Mouse (Mus musculus) heart, adult 11 months (tissue): ENCODE measurements around the gene Pde8b.

Experiments
- DNase-seq: peaks from one replicate; pipeline ENCODE4 v3.0.0; 2022

Pde8b gene

DNA sequence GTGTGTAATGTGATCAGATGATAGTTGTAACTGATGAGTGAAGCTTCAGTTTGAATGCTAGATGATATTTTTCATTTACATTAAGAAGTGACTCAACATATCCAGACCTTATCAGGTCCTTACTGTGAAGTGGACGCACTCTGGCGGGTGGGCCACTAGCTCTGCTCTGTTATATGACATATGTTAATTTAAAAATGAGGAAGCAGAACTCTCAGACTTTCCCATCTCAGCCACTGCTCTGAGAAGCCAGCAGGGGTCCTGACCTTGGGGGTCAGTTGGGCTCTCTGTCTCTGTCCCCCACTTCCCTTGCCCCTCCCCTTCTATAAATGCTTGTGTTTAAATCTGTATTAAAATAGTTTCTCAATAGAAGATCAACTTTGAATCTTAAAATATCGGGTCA lies 172.4 kb downstream of the Pde8b start:
- DNase-seq = peak; percentile 56

DNA sequence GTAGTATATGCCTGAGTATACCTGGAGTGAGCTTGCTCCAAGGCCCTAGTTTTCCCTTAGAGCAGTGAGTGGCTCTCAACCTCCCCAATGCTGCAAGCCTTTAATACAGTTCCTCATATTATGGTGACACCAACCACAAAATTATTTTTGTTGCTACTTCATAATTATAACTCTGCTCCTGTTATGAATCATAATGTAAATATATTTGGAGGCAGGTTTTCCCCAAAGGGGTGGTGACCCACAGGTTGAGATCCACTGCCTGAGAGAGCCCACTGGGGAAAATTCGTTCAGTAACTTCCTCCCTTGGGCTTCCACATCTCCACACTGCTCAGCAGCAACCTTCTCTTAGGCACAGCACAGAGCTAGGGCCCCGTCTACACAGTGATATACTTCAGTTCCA lies 174.0 kb downstream of the Pde8b start:
- no peak for DNase-seq

DNA sequence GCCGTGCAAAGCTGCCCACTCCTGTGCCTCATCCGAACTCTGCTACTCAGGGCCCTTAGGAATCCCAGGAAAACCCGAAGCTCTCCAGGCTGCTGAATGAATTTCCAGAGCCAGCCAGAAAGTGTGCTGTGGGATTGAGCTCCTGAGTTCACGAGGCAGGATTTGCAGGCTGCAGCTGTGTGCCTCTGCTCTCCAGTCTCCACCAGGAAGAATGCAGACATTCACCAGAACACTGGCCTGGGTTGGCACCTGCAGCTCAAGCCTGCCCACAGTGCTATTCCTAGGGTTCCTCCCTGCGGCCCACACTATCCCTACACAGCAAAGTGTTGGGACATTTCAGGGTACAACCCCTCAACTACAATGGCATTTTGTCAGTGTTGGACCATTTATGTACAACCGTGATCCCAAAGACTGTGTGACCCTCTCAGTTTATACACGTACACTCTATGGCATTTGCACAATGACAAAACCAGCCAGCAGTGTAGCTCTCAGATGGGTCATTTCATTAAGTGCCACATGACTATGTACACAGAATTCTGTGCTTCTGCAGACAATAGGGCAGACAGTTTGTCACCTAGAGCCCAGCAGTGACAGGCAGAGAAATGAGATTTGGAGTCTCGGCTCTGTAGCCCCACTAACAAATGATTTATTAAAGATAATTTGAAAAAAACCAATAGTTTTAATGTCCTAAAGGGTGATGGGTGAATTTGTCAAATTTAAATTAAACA lies 176.5 kb downstream of the Pde8b start:
- DNase-seq = peak; percentile 77

DNA sequence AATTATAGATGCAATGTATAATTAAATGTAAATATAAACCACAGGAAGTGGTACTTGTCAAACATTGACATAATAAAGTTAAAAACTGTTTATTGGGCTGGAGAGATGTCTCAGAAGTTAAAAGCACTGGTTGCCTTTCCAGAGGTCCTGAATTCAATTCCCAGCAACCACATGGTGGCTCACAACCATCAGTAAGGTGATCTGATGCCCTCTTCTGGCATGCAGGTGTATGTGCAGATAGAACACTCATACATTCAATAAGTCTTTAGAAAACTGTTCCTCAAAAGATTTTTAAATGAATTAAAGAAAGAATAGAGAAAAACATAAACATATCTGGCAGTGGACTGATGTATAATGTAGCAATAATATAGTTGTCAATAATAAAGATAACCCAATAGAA lies 179.9 kb downstream of the Pde8b start:
- DNase-seq = peak; percentile 21

DNA sequence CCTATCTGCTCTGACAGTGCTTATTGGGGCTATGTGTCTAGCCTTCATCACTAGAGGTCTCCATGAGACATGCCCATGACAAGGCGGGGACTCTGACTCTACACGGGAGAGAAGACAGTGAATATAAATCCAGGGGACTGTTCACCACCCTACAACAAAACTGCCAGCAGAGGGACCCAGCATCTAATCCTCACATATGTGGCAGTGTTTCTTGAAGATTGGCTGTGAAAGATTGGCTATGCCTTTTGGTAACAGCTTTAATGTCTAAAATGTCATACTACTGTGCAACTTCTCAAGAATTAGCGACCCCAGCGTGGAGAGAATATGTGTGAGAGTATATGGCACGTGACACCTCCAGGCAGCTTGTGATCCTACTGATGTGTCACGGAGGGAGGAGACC lies 182.3 kb downstream of the Pde8b start:
- DNase-seq = peak; percentile 78

DNA sequence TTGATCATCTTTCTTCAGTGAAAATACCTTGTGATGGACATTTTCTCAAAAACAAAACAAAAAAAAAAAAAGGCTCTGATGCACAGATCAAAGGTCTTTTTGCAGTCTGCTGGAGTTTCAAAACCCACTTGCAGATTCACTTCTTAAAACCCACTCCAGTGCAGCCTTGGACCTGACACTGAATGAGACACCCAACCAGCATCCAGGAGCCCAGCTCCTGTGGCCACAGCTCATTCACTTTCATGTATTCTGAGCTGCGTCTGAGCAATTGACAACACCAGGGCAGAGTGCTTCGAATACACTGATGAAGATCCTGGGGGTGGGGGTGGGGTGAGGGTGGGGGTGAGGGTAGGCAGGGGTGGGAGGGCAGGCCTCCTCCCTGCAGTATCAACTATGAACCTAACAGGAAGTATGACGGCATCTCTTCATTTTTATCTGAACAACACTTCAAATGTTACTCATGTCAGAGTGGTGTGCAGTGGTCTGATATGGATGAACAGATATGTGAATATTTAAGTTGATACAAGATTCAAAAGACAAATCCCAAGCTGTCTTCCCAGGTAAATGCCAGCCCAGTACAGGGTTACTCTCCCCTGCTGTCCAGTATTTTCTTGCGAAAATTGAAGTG lies 186.6 kb downstream of the Pde8b start:
- DNase-seq = peak; percentile 43

DNA sequence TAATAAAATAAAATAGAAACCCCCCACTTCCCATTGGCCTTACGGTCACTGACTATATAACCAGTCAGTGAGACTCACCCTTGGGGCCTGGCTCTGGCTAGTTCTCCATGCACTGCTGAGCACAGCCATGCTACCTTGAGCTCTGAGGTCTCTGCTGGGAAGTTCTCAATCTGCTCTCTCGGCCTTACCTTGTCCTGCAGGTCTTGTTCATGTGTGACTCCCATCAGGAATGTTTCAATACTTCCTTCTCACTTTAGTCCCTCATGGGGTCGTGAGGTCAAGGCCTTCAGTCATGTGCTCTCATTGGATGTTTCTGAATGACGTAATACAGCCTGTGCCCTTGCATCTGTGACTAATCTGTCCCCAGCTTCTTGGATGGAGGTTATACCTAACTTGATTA lies 191.3 kb downstream of the Pde8b start:
- peak; percentile 52 for DNase-seq

DNA sequence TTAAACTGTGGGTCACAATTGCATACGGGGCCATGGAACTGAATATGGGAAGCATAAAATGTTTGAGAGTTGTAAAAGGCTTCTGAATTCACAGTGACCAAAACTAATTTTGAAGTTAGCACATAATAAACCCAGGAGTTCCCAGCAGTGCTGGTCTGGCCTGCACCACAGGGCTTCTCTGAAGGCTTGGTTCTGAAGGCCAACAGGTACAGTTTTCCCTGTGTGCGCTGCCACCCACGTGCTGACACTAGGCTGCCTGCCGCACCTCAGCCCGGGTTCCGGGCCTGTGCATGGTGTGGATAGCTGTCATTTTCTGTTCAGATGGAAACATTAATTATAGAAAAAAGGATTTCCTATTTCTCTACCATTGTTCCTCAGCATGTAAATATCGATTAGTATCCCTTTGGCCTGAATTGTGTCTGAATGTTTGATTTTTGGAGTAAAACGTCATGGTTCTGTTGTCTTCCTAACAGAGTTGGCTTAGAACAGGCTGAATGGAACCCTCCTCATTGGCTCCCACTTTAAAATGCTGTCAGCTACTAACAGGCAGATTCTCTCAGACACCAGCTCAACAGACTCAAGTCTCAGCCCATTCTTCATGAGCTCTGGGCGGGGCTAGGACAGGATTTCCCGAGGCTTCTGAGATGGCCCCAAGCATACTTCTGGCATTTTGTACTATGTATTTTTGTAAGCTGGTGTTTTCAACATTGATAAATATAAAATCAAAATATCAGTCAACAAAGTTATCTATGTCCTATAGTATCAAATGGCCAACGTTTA lies 193.4 kb downstream of the Pde8b start:
- peak; percentile 86 for DNase-seq

DNA sequence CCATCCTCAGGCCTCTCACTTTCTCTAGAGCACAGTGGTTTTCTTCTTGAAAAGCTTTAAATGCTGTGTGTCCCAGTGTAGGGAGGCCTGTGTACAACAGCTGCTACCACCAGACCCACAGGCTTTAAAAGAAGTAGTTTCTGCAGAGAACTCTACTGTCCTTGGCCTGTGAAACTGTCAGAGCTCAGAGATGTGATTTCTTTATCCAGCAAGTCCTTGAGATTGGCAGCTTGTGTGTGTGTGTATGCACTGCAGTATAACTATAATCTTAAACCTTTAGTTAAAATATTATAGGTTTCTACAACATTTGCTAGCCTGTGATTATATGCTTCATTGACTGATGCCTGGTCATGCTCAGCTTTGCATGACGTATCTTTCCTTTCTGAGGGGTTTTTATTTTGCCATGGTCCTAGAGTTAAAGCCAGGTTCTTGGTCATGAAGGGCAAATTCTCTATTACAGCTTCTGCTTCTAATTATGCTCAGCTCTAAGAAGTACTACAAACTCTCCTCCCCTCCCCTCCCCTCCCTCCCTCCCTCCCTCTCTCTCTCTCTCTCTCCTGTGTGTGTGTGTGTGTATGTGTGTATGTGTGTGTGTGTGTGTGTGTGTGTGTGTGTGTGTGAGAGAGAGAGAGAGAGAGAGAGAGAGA lies 194.3 kb downstream of the Pde8b start:
- DNase-seq = peak; percentile 13

DNA sequence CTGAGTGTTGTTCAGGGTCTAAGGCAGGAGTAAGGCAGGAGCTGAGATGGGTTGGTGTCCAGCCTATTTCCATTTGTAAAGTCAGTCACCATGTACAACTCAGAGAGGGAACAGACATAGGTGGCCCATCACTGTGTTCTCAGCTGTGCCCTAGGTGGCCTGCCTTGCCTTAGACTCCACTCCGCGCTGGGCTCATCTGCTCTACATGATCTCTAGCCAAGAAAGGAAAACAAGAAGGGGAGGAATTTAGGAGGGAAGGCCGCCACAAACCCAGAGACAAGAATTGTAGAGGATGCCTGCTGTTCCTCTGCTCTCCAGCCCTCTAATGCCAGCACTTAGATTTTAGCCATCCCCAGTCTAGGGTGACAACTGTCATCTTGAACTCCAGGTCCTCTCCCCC lies 197.7 kb downstream of the Pde8b start:
- peak; percentile 78 for DNase-seq

DNA sequence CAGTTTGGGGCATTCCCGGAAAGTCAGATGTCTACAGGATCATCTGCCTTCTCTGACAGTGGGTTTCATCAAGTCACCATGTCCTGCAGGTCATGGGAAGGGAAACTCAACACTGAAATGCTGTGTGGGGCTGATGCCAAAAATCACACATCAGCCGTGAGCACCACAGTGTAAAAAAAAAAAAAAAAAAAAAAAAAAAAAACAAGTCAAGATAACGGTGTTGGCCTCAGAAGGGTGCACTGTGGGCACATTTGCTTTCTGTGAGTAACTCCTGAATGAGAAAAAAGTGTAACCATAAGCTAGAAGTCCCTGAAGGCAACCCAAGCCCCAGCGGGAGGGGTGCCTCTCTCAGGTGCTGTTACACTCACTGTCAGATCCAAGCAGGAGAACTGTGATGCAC lies 199.7 kb downstream of the Pde8b start:
- peak; percentile 79 for DNase-seq

DNA sequence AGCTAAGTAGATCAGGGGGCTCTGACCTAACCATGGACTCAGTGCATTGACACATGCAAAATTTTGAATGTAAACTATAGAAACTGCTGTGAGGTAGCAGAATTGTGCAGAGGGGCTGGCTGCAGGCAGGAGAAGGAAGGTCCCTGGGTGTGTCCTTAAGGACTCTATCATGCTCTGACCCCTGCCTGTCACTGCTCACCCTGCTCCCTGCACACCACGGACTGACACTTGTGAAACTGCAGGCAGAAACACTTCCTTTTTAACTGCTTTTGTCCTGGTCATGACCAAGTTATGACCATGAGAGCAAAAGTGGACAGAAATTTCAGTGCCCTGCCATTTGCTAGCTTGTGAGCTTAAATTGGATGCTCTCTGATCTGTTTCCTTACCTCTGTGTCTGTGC lies 206.0 kb downstream of the Pde8b start:
- DNase-seq = peak; percentile 73

DNA sequence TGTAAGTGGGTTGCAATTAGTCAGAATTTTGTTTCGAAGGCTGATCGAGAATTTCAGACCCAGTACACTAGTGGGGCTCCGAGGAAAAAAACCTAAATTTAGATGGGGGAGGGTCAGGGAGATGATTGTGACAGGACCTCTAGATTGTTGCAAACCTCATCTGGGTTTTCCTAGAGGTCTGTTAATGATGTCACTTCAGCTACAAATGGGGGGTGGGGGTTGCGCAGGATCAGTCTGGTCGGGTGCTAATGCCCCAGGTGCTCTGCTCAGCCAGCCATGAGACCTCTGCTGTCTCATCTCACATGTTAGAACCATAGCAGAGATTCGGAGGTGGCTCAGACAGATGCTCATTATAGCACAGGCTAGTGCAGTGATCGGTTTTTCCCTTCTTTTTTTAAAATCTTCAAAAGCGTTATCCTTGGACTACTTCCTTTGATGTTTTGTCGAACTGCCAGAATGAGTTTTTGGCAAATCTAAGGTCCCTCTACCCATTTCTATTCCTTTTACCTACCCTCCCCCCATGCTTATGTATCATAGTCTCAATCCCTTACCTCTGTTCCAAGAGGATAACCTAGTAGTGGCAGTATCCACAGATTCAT lies 209.9 kb downstream of the Pde8b start:
- DNase-seq = no peak

DNA sequence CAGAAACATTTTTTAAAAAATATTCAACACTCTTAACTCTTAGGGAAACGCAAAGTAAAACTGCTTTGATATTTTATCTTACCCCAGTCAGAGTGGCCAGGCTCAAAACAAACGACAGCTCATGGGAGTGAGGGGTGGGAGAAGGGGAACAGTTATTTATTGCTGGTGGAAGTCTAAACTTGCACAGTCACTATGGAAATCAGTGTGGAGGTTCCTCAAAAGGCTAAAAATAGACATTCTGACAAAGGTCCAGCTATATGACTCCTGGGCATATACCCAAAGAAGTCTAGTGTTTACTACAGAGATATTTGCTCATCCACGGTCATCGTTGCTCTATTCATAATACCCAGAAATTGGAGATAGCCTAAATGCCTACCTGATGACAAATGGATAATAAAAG lies 211.9 kb downstream of the Pde8b start:
- peak; percentile 25 for DNase-seq

DNA sequence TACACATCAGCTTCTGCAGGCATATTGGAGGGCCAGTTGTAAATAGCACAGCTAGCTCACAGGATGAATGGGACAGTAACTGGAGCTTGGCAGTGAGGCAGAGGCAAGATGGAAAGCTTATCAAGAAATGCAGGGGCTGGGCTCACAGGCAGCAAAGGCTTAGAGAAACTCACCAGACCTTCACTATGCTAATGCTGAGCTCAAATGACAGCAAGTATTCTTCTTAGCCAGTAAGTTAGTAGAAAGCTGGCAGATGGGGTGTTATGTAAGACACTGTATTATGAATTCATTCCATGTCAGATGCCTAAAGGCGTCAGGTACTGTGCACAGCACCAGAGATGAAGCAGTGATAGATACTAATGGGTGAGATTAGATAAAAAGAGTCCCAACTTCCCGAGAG lies 215.4 kb downstream of the Pde8b start:
- no peak for DNase-seq

DNA sequence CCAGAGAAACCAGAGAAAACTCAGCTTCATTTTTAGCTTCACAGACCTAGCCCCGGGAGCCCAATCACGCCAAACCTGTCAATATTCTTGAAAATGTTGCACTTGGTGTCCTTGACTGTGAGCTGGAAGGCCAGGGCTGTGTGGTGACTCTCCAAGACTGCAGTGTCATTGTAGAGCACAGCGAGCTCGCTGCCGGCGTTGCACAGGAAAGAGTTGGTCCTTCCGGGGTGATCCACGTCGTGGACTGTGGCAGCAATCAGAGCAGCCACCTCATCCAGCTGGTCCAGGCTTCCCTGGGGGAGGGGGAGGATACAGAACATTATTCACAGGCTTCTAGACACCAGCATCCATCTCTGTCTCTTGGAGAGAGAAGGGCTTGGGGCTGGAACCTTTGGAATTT lies 216.0 kb downstream of the Pde8b start:
- no peak for DNase-seq

DNA sequence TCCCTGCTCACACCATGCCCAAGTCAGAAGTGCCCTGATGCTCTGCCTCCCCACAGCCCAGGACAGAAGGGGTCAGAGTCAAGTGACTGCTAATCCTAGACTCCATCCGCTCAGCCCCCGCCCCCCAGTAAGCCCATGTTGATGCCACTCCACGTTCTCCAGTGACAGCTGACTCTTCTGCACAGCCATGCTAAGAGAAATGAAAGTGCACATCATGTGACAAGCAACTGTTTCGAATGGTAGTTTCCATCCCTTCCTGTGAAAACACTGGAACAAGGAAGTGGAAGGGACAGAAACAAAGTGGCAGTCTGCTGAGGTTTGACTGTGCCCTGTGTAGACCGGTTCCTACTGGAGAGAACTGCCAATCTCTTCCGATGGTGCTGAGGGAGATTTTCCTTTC lies 217.2 kb downstream of the Pde8b start:
- DNase-seq = peak; percentile 92

DNA sequence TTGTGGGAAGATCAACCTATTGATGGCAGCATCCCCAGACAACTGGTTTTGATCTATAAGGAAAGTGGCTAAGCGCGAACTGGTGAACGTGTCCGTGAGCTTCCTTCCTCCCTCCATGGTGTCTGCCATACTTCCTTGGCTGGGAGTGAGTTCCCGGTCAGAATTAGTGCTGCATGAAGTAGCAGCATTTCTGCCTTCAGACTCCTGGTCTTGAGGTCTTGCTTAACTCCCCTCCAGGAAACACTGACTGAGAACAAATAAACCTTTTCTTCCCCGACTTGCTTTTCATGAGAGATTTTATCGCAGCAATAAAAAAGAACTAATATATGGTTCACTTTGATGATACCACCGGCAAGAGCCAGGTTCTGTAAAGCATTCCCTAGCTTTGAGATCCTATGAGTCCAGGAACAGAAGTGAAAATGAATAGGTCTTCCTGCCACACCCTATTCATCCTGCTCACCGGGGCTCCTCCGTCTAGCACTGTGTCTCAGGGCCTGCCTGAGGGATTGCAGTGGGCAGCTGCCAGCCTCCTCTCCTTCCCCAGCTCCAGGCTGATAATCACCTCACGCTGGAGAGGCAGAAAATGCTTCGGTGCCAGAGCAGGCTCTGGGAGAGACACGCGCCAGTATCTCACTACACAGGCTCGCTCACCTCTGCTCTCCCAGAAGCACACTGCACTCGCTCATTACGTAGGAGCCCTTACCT lies 217.9 kb downstream of the Pde8b start:
- no peak for DNase-seq

DNA sequence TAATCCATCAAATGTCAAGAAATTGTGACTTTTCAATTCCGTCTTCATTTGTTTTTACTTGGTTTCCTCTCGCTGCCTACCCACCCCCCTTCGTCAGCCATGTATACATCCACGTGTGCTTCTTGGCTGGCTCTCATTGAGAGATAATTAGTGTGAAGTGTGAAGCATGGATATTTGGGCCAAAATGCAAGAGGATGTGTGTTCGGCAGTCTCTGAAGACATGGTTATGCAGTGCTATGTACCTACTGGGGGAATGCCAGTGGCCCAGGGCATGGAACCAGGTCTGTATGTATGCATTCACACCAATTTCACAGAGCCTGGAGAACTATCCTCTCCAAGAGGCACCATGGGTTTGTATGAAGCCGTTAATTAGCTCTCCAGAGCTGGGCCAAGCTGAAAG lies 219.3 kb downstream of the Pde8b start:
- DNase-seq = no peak

DNA sequence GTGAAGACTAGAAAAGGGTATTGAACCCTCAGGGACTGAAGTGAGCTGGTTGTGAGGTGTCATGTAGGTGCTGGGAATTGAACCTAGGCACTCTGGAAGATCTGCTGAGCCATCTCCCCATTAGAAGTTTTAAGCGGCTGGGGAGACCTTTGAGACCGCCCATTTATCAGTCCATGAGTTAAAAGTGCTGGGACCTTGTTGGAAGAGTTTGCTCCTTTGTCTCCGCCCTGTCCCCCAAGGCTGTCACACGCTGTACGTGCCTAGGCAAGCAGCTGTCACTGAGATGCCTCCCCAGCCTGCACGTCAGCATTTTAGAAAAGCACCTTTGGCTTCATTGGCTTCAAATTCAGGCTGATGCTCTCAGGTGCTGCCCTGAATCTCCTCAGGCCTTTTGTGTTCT lies 229.9 kb downstream of the Pde8b start:
- peak; percentile 82 for DNase-seq

DNA sequence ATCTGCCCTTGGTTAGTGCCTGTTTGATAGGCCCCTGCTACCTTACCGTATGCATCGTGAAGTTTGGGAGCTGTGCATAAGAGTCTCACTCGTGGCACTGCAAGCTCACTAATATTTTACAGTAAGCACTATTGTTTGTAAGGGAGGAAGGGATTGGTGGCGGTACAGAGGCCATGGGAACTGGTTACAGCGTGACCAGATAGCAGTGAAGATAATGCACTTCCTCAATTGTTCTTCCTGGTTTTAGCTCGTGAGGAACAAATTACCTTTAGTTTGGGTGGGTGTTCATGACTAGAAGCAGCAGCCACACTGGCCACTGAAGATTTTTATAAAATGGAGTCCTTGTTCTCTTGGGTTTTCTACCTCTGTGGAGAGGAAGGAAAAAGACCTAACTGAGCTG lies 230.8 kb downstream of the Pde8b start:
- DNase-seq = peak; percentile 81

DNA sequence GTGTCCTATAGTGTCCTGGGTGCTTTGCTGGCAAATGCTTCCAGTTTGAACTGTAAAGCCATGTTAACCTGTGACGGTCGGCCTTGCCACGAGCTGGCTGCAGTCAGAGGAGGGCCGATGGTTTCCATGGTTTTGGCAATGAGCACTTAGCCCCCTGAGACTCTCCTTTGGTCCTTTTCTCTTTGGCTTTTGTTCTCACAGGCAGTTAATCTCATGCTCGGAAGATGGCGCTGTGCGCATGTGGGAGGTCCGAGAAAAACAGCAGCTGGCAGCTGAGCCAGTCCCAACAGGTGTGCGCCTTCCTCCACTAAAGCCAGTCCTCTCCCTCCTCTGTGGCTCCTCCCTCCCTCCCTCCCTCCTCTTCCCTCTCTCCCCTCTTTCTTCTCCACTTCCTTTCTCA lies 232.2 kb downstream of the Pde8b start:
- DNase-seq = peak; percentile 87

DNA sequence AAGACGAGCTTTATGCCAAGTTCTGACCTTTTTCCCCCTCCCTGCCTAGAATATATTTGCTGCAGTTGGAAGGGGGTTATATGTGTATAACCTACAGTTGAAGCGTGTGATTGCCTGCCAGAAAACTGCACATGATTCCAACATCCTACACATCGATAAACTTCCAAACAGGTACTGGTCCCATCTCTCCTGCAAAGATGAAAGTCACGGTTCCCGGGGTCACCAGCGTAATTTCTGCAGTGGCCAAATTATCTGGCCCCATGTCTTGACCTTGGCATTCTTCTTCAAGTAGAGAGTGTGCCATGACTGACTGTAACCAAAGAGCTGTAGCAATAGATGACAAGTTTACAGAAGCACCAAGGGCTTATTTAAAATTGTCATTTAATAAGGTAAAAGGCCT lies 232.9 kb downstream of the Pde8b start:
- DNase-seq = peak; percentile 53
